Mouse (Mus musculus): Measurements from ENCODE around the gene Klhl29.

GRCm38 (mm10) chr12:5340151-5340603 is 35.3 kb downstream of the Klhl29 start:
- TF ChIP-seq CTCF (IDR thresholded peaks at IDR 0.05; ENCODE audit: low read depth) (no peak), EP300 (optimal IDR thresholded peaks at IDR 0.05) (no peak)
